Mouse (Mus musculus): ENCODE results near the gene Cfap70.

GRCm38 (mm10) chr14:20447209-20447608 is 4.8 kb downstream of the Cfap70 start:
- no peak for TF ChIP-seq CTCF (IDR thresholded peaks at IDR 0.05)
- TF ChIP-seq POLR2A (IDR thresholded peaks at IDR 0.05; ENCODE audit: insufficient read depth, low read depth, low read length) = no peak
